Mouse (Mus musculus) hindbrain, postnatal 0 days (tissue): ENCODE measurements at regions not wholly inside any gene's neighbourhood (a gene's known extent, or its start where the extent isn't known, plus 50 kb on each side); places are given as distances from the start of the nearest gene placed in this dataset.

Experiments
- ATAC-seq: fragments of 200-750 bp; cut with Nextera tagmentation; 2 replicates; pipeline ENCODE4 v1.8.0; 2017; ENCODE audit warnings: mild to moderate bottlenecking, moderate TSS enrichment, moderate library complexity
- DNase-seq: peaks from one replicate; pipeline ENCODE4 v3.0.0-alpha.2; 2015; ENCODE audit warnings: low spot score
- H3K27ac ChIP-seq: fragments of 300-500 bp; sonication (generic); 2 replicates; pipeline ENCODE4 v1.5.1; 2014; ENCODE audit warnings: mild to moderate bottlenecking
- H3K27me3 ChIP-seq: fragments of 300-500 bp; sonication (generic); 2 replicates; pipeline ENCODE4 v1.6.1; 2014; ENCODE audit warnings: low read length, mixed read lengths; ENCODE audit not compliant: insufficient read depth
- H3K36me3 ChIP-seq: fragments of 300-500 bp; sonication (generic); 2 replicates; pipeline ENCODE4 v1.6.1; 2014; ENCODE audit warnings: low read length, mixed read lengths; ENCODE audit not compliant: insufficient read depth
- H3K4me1 ChIP-seq: fragments of 300-500 bp; sonication (generic); 2 replicates; pipeline ENCODE4 v1.6.1; 2014; ENCODE audit warnings: antibody characterized with exemption, low read length, mixed read lengths; ENCODE audit not compliant: insufficient read depth
- H3K4me2 ChIP-seq: fragments of 300-500 bp; sonication (generic); 2 replicates; pipeline ENCODE4 v1.6.1; 2014; ENCODE audit warnings: low read depth, mild to moderate bottlenecking, low read length, moderate library complexity, mixed read lengths
- H3K4me3 ChIP-seq: fragments of 300-500 bp; sonication (generic); 2 replicates; pipeline ENCODE4 v1.5.1; 2014; ENCODE audit warnings: low read length
- H3K9ac ChIP-seq: fragments of 300-500 bp; sonication (generic); replicated peaks from 2 replicates; pipeline ENCODE4 v1.6.1; 2014; ENCODE audit warnings: mild to moderate bottlenecking, low read length, moderate library complexity, mixed read lengths
- H3K9me3 ChIP-seq: fragments of 300-500 bp; sonication (generic); 2 replicates; pipeline ENCODE4 v1.6.1; 2016; ENCODE audit warnings: low read length, mixed read lengths
- CTCF ChIP-seq: IDR thresholded peaks from 2 replicates; pipeline ENCODE4 v1.5.1; 2016; ENCODE audit warnings: antibody characterized with exemption, control low read depth, low read depth
- WGBS: fragments of 180-500 bp; shearing (Covaris S2); extraction: QIAGEN DNeasy Blood & Tissue Kit; methylation state at CpG from one replicate; pipeline ENCODE4 v1.1.7; 2014; 5-methylcytosine and 5-hydroxymethylcytosine counted together

DNA sequence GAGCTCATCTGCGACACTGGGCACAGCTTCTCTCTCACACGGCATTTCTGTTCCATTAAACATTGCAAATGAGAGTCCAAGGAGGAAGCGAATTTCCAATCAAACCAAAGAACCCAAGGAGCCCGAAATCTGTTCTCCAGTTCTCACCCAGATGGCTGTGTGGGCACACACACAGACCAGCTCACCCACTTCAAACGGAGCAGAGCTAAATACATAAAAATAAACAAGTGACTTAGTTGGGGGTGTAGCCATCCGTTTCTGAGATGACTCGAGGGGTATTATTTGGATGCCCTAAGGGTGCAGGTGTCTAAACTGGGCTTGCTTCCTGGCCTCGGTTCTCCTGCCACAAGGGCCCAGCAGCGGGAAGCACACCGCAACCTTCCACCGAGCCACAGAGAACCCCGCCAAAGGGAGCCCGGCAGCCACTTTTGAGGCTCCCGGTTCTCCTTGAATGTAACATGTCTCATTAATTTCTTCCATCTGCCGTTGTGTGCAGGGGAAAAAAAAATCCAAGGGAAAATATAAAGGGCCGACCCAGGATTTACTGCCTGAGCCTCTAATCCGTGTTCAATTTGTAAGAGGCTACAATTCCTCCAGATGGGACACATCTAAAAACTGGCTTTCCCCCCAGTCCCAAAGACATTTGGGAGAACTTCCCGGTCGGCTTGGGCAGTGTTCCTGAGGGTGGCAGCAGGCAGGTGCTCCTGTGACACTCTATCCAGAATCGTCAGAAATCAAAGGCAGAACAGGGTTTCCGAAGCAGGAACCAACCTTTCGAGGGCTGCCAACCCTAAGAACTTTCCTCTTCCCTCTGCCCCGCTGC is 598.6 kb upstream of the Gm10131 start:
- ATAC-seq (no peak), DNase-seq (peak; percentile 15)
- Histone ChIP-seq H3K27ac (no peak overlapping the region), H3K4me1 (no peaks in the 10 kb centered on the region), H3K9me3 (no peaks in the 10 kb centered on the region), H3K36me3 (no peaks in the 10 kb centered on the region), H3K9ac (no peak overlapping the region), H3K4me3 (no peak overlapping the region), H3K4me2 (no peak overlapping the region), H3K27me3 (no peaks in the 10 kb centered on the region)
- WGBS = 65% methylated on average over 23 of the region's 23 CpGs
- TF ChIP-seq CTCF = no peak

DNA sequence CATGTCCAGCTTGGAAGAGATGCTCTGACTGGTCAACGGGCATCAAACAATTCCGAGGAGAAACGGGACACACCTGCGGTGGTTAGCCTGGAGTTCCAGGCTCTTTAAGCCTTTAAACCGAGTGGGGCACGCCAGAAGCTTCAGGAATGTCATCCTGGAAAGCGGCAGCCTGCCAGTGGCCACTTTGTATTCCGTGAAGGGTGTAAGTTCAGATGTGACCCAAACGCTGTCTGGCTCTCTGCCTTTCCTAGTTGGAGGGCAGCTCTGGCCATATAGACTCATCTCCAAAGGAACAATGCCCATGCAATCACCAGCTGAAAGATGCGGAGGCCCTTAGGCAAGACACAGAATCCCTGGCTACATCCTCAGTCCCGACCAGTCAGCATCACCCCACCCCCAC is 597.8 kb upstream of the Gm10131 start:
- TF ChIP-seq CTCF = no peak
- ATAC-seq = no peak

DNA sequence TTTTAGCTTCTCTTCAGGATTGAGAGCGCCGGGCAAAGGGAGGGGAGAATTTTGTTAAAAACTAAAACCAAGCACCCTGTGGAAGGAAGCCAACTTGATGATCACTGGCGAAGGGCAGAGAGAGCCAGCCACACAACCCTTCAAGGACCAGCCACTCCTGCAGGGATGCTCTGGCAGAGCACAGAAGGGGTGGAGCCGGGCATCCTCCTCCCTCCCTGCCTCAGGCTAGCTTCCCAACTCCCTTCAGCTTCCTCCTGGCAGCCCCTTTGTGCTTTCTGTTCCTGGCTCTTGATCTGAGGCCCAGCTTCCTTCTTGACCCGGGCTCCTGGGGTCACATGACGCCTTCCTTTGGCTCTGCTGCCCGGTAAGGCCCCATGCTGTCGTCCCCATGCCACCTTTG is 591.8 kb upstream of the Gm10131 start:
- Histone ChIP-seq H3K9ac (no peak overlapping the region), H3K4me3 (no peak overlapping the region), H3K27me3 (no peaks in the 10 kb centered on the region), H3K27ac (no peak overlapping the region), H3K4me1 (no peaks in the 10 kb centered on the region), H3K4me2 (no peak overlapping the region), H3K9me3 (no peaks in the 10 kb centered on the region), H3K36me3 (no peaks in the 10 kb centered on the region)
- peak; percentile 23 for DNase-seq
- TF ChIP-seq CTCF = no peak
- ATAC-seq = no peak
- 18% methylated on average over 8 of the region's 8 CpGs for WGBS

More for the DNA sequence above, 597.8 kb upstream of the Gm10131 start:
- Histone ChIP-seq H3K9ac (no peak overlapping the region), H3K27me3 (no peaks in the 10 kb centered on the region), H3K4me3 (no peak overlapping the region), H3K27ac (no peak overlapping the region), H3K4me1 (no peaks in the 10 kb centered on the region), H3K9me3 (no peaks in the 10 kb centered on the region), H3K4me2 (no peak overlapping the region), H3K36me3 (no peaks in the 10 kb centered on the region)
- no peak for DNase-seq
- WGBS = 48% methylated on average over 11 of the region's 11 CpGs

DNA sequence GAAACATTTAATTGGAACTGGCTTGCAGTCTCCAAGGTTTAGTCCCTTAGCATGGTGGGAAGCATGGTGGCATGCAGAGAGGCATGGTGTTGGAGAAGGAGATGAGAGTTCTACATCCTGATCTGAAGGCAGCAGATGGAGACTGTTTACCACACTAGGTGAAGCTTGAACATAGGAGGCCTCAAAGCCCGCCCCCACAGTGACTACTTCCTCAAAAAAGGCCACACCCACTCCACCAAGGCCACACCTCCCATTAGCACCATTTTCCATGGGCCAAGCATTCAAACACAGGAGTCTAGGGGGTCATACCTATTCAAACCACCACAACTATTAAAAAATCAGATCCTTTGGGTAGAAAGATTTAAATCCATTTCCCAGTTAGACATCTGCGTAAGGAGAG is 591.3 kb upstream of the Gm10131 start:
- WGBS = 100% methylated on average over 2 of the region's 2 CpGs
- DNase-seq = no peak
- no peak overlapping the region for H3K27ac ChIP-seq
- no peak for TF ChIP-seq CTCF
- ATAC-seq = no peak
- no peaks in the 10 kb centered on the region for H3K4me1 ChIP-seq
- H3K4me3 ChIP-seq = no peak overlapping the region
- no peak overlapping the region for H3K9ac ChIP-seq
- no peaks in the 10 kb centered on the region for H3K27me3 ChIP-seq
- H3K36me3 ChIP-seq = no peaks in the 10 kb centered on the region
- H3K9me3 ChIP-seq = no peaks in the 10 kb centered on the region
- no peak overlapping the region for H3K4me2 ChIP-seq

DNA sequence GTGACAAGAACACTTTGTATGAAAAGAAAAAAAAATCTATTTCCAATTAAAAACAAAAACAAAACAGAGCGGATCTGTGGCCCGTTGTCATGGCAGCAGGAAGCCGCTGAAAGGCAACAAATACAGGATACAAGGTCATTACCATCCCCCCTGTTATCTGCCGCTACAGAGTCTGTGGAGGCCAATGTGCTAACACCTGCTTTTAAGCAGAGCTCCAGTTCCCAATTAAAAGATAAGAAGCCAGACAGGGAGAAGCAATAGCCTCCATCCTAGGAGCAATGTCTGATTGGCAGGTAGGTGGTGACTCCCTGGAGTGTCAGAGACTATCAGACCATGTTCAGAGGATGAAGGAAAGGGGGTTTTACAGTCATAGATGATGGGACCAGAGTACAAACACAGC is 587.5 kb upstream of the Gm10131 start:
- Histone ChIP-seq H3K4me2 (no peak overlapping the region), H3K9me3 (no peaks in the 10 kb centered on the region), H3K9ac (no peak overlapping the region), H3K27me3 (no peaks in the 10 kb centered on the region), H3K27ac (no peak overlapping the region), H3K4me1 (no peaks in the 10 kb centered on the region), H3K4me3 (no peak overlapping the region), H3K36me3 (no peaks in the 10 kb centered on the region)
- DNase-seq = no peak
- no peak for ATAC-seq
- no peak for TF ChIP-seq CTCF
- WGBS = 61% methylated on average over 4 of the region's 4 CpGs

DNA sequence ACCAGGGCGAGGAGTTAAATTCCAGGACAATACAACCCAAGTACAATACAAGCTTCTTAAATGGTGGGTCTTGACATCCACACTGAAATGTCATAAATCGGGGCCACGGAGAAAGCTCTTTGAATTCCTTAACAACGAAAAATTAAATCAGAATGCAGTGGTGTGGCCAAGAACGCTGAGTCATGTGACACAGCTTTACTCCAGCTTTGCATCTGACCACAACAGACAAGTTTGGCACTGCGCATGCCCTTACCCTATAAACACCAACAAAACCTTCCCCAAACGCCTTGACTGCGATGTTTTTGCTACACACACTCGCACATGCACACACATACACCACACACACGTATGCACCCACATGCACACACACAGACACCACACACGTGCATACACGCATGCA is 584.8 kb upstream of the Gm10131 start:
- H3K9ac ChIP-seq = no peak overlapping the region
- TF ChIP-seq CTCF = no peak
- DNase-seq (no peak), ATAC-seq (no peak)
- no peak overlapping the region for H3K4me2 ChIP-seq
- H3K27me3 ChIP-seq = no peaks in the 10 kb centered on the region
- H3K4me1 ChIP-seq = no peaks in the 10 kb centered on the region
- no peak overlapping the region for H3K27ac ChIP-seq
- no peaks in the 10 kb centered on the region for H3K9me3 ChIP-seq
- H3K4me3 ChIP-seq = no peak overlapping the region
- no peaks in the 10 kb centered on the region for H3K36me3 ChIP-seq
- 90% methylated on average over 12 of the region's 12 CpGs for WGBS

DNA sequence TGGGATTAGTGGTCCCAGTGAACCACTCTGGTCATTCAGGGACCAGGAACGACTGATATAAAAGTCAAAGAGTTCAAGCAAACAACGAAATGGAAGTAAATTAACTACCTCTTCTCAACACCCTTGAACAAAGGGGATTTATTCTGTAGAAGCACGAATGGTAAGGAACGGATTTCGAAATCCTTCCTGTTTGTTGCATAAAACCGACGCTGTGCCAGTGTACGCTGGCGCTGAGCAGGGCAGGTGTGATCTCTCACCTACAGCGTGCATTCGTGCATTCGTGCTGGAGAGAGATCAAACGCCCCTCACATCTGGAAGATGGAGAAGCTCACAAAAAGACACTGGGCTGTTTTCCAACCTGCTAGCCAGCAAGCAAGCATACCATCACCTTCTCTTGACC is 581.1 kb upstream of the Gm10131 start:
- no peaks in the 10 kb centered on the region for H3K27me3 ChIP-seq
- H3K9ac ChIP-seq = no peak overlapping the region
- DNase-seq (no peak), ATAC-seq (no peak)
- H3K27ac ChIP-seq = no peak overlapping the region
- 74% methylated on average over 13 of the region's 13 CpGs for WGBS
- H3K9me3 ChIP-seq = no peaks in the 10 kb centered on the region
- no peak for TF ChIP-seq CTCF
- H3K4me1 ChIP-seq = 0 out of 2 replicates have a peak, but pooled peaks cover 4% of the 10 kb centered on the region
- no peak overlapping the region for H3K4me2 ChIP-seq
- H3K4me3 ChIP-seq = no peak overlapping the region
- no peaks in the 10 kb centered on the region for H3K36me3 ChIP-seq
